Mouse (Mus musculus) neutrophil, adult 65 days (primary cell): ENCODE results near the gene Oscp1. TPM values are rescaled to one million over a fixed set of nuclear protein-coding genes. Genes with fewer than 3 reads are reported as not detected.

Experiments
- total RNA-seq: library from RNA; stranded (reverse); gene quantifications from 2 replicates; pipeline ENCODE4 v1.2.4, GENCODE M21; 2023

Gene Oscp1
- total RNA-seq, result 6.8 and 9.2 TPM in 2 replicates

GRCm38 (mm10) chr4:126058134-126058996 is at the start of gene Oscp1:
Gene Oscp1, plus strand, starts transcription at chr4:126058565.

DNA sequence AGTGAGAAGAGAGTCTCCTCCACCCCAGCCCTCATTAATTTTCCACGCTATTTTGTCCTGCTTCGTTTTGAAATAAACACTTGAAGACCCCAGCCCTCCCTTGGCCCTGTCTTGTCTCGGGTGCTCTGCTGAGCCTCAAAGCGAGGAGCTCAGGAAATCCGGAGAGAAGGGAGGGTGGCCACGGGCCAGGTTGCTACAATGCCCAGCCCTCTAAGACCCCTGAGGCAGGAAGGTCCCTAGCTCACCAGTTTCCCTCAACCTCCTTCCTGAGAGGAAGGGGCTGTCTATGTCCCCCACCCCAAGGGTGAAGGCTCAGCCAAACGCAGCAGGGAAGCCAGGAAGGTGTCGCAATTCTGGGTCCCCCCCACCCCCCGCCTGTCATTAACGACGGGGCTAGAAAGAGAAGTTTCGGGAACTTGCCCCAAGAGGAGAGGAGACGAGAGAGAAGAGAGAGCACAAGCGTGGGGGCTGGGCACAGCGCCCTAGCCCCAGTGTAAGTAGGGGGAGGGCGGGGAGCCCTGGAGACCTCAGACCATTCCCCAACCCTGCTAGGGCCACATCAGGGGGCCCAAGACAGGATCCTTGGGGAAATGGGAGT is 34.0 kb upstream of the Oscp1 start, which contains the start of gene Csf3r:
Gene Csf3r (plus strand): TSS at position 248 of the 598 bp plus-strand sequence.

GRCm38 (mm10) chr4:126046851-126047585 is 11.3 kb upstream of the Oscp1 start, which contains the start of gene Mrps15:
Gene Mrps15, plus strand, starts transcription at chr4:126046925.

GRCm38 (mm10) chr4:126096464-126097111 is 38.2 kb downstream of the Oscp1 start, which contains the start of gene Lsm10:
Gene Lsm10, plus strand, starts transcription at chr4:126096623.

DNA sequence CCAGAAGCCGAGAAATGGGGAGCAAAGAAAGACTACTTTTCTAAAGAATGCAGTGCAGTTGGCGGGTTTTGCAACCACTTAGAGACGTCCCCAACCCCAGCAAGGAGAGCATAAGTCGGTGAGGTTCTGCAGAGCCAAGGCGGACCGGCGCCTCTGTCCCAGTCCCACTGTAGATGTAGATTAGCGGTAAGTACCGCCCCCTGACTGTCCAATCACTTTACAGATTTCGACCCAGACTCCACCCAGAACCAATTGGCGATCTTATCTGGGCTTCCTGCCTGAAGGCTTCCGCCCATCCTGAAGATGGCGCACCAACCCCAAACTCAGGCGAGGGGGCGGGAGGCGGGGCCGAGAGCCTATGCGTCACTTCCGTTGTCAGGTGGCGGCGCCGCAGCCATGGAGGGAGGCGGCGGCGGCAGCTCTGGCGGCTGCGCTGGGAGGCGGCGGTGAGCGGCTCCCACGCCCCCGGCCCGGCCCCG is 45.3 kb downstream of the Oscp1 start, which contains the start of gene Stk40:
Gene Stk40 (plus strand): TSS at position 368 of the 479 bp plus-strand sequence.

Other genes starting within 250 kb of the Oscp1 start
- gene Csf3r, start 34.0 kb upstream of the Oscp1 start, total RNA-seq, result 1,343 and 1,506 TPM in 2 replicates
- 28.3 and 32.3 TPM in 2 replicates for gene Mrps15, start 11.6 kb upstream of the Oscp1 start, total RNA-seq
- gene Lsm10, start 38.1 kb downstream of the Oscp1 start, total RNA-seq, result 27.3 and 33.1 TPM in 2 replicates
- gene Stk40, start 45.4 kb downstream of the Oscp1 start, total RNA-seq, result 95.9 and 138 TPM in 2 replicates
- 1.8 and 2.6 TPM in 2 replicates for gene Eva1b, start 89.2 kb downstream of the Oscp1 start, total RNA-seq
- gene Sh3d21, start 104.9 kb downstream of the Oscp1 start, total RNA-seq, result 0.25 and 0.32 TPM in 2 replicates
- 271 and 365 TPM in 2 replicates for gene Thrap3, start 144.2 kb downstream of the Oscp1 start, total RNA-seq
- 116 and 132 TPM in 2 replicates for gene Map7d1, start 197.8 kb downstream of the Oscp1 start, total RNA-seq
- gene Trappc3, start 203.8 kb downstream of the Oscp1 start, total RNA-seq, result 29.5 and 33.0 TPM in 2 replicates
- not detected in 2 replicates for gene Col8a2, start 228.2 kb downstream of the Oscp1 start, total RNA-seq